Mouse (Mus musculus): ENCODE data around the gene Pde10a. TPM values are rescaled to one million over a fixed set of nuclear protein-coding genes. Genes with fewer than 3 reads are reported as not detected.

Gene Pde10a
- total and polyA plus RNA-seq, 3 experiments: 13.8 to 36.2 (median 21.4) TPM

DNA sequence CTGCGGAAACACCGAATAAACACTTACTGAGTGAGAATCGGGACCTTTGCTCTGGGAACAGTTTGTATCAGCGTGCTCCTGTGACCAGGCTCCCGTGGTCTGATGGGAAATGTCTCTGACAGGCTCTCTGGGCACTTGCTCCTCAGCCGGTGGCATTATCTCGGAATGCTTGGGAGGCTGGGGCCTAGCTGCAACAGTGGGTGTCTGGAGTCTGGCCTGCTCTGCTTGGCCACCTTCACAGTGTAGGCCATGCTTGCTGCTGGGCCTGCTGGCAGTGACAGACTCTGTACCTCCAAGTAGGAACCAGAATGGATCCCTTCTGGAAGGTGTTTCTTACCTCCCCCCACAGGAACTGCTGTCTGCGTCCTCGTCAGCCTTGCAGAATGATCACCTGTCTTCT is 362.9 kb downstream of the Pde10a start:
- no peak for DNase-seq

DNA sequence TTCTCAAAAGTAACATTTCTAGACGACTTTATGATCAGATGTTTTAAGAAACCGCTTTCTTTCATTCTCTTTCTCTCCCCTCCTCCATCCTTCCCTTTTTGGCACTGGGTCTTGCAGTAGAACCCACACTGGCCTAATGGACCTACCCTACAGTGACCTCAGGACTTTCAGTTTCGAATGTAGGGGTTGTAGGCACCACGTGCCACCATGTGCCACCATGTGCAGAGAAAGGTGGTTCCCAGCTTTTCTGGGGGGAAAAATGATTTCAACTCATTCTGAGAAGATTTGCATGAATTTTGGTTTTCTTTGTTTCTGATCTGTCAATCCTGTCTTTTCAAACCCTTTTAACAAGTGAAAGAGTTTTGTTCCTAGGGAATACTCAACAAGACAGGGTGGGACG is 363.5 kb downstream of the Pde10a start:
- no peak for DNase-seq

DNA sequence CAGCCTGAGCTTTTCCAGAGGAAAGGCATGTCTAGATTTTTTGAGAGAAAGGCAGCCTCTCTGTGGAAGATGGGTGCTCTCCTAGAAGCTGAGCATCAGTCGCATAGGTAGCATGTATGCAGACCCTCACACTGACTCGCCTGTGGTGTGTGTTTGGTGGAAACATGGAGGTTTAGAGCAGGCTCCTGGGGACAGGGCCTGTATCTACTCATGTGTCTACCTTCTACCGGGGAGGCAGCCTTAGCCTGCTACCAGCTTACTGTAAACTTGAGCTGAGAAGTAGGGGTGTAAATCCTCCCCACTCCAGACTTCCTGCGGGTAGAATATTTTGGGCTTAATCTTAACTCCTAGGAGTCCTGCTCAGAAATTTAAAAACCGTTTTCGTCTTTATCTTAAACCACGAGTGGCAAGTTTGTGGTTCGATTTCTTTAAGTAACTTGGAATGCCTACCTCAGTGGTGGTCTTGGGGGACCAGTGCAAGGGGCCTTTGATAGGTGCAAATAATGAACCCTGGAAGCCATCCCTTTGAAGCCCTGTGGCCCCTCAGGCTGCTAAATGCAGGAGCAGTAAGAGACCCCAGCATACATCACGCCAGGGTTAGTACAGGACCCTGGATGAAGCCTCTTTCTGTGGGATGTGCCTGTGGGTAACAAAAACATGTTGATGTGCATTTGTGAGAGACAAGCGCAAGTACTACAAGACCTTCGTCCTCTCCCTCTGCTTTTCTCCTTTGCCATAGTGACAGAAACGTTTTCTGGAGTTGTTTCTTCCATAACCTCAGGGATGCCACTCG is 367.2 kb downstream of the Pde10a start:
- DNase-seq: no peak

DNA sequence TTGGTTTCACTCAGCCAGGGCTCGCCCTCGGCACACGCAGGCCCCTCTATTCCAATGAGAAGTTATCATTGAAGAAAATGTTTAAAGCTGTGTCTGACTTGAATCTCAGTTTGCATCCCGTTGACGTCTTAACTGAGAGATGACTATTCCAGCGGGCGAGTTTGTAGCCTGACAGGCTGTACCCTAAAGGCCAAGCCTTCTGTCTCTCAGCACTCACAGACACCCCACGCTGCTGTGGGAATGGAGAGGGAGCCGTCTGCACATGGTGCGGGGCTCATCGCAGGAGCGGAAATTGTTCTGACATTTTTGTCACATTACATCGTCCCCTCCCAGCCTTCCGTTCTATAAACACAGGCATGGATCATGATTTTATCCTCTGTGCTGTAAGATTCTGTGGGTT is 370.8 kb downstream of the Pde10a start:
- no peak for DNase-seq

DNA sequence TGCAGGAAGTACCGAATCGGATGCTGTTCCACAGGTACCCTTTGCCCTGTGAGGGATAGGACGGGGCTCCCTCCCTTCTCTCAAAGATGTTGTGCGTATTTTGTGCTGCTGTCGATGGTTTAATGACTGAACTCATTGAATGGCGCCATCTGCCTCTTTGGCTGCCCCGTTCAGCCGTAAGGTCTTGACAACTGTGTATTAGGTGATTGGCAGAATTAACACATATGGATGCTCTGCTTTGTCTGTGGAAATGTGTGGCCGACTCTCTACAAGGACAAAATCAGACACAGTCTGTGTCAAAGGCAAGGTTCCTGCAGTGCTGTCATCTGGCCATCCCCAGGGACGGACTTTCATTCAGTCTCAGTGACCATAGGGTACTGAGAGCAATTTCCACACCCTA is 372.6 kb downstream of the Pde10a start:
- DNase-seq: no peak

DNA sequence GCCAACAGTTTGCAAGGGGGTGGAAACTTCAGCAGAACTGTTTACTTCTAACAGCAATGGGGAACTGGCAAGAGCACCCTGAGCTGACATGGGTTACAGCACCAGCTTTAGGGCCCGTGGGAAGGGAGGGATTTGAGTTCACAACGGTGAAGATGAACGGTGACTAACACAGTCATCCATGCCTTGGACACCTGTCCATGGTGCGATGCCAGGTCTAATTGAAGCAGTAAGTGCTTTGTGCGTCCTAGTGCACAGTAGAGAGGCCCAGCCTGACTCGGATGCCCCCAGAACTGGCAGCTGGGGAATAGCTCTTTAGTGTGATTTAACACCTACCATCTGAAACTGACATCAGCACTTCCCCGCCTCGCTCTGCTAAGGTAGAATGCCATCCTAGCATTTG is 373.0 kb downstream of the Pde10a start:
- no peak for DNase-seq

DNA sequence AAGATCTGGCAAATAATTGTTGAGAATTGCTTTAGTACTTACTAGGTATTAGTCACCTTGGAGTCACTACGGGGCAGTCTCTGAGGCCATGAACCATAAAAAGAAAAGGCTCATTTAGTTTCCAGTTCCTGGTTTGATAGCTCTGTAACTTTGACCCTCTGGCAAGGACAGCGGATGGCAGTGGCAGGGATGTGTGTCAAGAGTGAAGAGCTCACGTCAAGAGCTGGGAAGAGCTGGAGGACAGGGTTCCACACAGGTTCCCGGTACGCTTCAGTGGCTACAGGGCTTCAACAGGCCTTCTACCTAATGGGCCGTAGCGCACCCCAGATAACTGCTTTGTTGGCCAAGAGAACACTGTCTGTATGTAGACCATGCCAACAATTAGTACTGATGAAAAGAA is 374.0 kb downstream of the Pde10a start:
- peak; percentile 20 for DNase-seq

DNA sequence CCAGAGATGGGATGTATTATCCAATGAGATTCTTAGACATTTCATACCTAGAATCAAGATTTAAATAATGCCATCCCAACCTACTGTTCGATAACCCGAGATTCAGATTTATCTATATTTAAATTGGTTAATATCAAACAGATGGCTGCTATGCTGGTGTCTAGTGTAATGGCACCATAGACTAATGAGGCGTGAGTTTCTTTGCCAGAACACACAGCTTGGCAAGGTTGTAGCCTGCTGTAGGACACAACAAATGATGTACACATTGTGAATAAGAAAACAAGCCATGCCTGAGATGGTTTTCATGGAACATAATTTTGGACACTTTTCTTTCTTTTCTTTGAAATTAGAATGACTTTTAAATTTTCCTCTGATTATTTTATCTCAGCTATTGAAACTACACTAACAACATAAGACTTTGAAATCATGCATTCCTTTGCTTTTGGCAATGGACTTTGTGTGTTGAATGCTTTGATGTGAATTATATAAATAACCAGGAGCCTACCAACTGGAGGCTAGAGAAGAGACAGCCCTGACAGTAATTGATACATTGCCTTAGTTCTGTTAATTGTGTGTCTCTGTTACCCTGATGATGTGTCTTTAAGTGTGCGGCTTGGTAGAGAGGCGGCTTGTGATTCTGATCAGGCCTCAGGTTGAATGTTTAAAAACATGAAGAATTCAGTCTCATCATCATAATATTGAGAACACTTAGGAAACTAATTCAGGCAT is 378.5 kb downstream of the Pde10a start:
- DNase-seq: no peak

DNA sequence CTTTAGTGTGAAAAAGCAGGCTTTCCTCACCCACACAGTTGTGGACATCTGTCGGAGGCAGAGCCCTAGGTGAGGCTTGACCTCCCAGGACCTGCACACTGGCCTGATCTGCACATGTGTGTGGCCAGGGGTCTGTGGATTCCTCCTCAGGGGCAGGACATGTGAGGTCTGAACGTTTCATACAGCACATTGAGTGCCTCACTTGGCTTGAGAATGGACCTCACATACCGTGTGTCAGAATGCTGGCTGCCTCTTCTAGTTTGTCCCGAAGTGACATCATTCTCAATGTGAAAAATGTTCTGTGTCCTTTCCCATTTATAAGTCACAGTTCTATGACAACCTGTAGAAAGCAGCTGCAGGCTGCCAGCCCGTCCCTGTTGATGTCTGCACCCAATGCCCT is 385.4 kb downstream of the Pde10a start:
- no peak for DNase-seq

DNA sequence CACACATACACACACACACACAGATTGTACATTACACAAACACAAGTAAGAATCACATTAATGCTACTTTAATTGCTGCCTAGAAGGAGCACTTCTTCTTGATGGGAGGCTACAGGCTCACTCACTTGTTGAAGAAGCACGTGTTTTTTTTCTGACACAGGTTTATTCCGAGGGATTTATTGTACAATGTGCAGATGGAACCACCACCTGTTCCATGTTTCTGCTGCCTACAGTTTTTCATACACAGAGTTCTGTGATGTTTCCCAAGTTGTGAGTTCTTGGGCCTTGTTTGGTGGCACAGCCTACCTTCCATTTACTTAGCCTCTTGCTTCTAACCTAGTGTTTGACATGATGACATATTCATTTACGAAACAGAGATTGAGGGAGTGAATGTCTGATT is 387.8 kb downstream of the Pde10a start:
- DNase-seq: no peak

DNA sequence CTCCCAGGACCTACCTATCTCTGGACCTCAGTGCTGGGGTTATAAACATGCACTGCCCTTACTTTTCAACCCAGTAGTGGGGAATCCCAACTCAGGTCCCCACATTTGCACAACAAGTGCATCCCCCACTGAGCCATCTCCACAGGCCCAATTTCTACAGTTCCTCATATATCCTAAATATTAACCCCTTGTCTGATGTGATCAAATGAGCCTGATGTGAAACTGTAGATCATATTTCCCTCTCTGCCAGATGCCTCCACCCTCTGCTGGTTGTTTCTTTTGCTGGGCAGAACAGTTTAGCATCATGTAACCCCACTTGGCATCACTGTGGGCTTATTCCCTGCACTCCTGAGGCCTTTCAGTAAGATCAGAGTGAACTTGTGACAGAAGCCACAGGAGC is 390.5 kb downstream of the Pde10a start:
- DNase-seq: no peak

DNA sequence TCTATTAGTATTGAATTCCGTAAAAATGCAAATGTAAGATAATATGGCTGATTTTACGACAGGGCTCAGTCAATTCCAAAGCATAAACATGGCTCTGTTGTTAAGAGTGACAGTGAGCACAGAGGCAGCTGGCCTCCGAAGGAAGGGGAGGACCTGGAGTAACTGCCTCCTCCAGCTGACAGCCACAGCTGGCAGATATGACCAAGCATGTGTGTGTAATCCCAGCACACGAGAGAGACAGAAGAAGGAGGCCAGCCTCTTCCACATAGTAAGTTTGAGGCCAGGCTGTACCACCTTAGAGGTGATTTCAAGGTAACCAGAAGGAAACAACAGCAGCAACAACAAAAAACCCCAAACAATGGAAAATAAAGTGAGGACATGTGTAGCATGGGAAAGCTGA is 397.9 kb downstream of the Pde10a start:
- DNase-seq: no peak

DNA sequence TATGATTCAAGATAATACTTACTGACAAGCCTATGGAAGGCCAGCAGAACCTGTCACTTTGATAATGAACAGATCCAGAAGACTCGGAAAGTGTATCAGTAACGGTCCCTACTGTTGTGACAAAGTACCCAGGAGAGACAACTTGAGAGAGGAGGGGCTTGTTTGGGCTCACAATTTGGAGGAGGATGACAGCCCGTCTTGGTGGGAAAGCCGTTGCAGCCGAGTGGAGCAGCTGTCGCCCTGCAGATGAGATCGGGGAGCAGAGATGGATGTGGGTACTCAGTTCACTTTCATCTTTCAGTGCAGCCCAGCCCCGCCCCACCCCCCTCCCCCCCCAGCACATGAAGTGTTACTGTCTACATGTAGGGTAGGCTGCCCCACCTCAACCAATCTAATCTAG is 398.6 kb downstream of the Pde10a start:
- DNase-seq: no peak

DNA sequence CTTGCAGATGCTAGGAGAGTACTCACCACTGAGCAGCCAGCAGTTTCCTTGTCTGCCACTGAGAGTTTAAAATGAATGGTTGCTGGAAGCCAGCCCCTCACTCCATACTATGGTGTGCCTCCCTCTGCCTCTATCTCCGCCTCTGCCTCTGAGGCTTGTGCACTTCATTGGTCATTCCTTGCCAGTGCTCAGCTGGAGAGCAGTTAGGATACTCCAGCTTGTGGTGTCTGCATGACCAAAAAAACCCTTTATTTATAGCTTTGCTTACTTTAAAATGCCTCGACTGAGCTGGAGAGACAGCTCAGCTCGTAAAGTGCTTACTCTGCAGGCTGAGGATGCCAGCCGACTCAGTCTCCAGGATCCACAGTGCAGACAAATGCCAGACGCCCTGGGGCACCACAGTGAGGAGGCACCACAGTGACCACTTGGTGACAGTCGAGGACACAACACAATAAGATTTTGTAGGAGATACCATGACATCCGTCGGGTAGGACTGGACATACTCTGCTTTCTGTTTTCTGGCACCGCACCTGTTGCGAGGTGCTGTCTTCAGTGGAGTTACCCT is 400.7 kb downstream of the Pde10a start:
- DNase-seq: no peak

DNA sequence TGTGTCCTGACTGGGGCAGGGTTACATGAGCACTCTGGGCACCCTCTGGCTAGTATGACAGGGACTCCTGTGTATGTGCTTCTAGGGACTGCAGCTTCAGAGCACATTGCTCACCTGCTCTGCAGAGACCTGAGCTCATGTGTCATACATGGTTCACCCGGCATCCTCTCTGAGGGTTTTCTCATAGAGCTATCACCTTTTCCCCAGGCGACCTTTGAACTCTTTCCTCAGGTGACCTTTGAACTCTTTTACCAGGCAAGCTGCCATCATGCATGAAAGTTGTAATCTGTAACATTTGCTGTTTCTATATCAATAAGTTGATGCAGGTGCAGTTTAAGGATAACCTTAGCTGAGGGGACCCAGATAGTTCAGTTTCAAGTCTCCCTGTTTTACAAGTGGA is 403.4 kb downstream of the Pde10a start:
- no peak for DNase-seq

DNA sequence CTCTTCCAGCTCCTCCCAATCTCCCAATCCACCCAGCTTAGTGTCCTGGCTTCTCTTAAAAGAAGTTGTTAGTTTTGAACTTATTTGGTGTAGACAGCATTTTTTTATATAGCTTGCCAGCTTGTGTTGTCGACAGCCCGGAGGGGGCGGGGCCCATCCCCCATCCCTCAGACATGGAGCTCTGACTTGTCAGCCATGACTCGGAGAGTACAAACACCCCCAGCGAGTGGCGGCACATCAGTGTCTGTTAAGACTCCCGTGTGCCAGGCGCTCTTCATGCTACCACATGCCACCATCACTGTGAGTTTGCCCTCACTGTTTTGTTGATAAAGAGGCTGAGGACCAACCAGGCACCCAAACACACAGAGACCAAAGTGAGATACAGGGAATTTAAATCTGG is 404.5 kb downstream of the Pde10a start:
- no peak for DNase-seq

DNA sequence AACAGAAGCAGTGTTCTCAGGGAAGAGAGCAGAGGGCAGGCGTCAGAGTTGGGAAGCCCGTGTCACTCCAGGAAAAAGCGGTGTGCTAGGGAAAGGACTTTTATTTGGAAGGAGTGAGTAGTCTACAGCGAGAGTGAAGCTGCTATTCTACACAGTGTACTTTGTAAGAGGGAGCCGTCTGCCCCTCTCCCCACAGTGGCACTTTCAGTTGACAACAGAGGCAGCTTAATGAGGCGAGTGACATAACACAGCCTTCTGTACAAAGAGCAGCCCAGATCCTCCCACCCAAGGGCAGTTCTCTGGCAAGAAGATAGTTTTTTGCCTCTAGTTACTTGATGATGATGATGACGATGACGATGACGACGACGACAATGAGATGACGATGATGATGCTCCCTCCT is 410.4 kb downstream of the Pde10a start:
- no peak for DNase-seq

DNA sequence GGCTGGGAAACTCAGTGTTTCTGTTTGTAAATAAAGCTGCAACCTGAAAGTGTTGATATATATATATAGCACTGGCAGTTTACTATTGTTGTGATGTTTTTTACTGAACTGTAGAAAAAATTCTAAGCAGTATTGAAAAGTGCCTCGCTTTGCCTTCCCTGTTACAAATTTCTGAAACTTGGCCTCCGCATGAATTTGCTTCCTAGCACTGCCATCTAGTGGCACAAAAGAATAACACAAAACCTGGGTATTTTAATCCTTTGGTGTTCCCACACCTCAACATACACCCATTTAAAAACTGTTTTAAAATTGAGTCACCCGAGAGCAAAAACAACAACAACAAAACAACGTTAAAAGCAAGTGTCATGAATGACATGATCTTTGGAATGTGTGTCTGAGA is 411.4 kb downstream of the Pde10a start:
- DNase-seq: peak; percentile 21

DNA sequence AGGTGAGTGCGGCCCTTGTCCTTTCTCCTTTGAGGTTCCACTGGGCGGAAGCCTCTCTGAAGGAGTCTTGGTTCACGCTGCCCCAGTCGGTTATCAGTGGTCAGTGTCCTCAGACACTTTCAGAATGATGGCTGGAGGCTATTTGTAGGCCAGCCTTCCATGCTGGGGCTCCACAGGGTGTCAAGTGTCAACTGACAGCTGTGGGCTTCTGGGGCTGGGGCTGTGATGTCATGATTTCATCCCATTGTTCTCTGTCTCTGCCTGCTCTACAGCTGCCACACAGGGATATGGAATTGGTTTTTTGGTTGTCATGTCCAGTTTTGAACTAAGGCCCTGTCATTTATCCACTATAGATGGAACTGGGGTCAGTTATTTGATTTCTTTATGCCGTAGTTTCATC is 426.4 kb downstream of the Pde10a start:
- DNase-seq: no peak

DNA sequence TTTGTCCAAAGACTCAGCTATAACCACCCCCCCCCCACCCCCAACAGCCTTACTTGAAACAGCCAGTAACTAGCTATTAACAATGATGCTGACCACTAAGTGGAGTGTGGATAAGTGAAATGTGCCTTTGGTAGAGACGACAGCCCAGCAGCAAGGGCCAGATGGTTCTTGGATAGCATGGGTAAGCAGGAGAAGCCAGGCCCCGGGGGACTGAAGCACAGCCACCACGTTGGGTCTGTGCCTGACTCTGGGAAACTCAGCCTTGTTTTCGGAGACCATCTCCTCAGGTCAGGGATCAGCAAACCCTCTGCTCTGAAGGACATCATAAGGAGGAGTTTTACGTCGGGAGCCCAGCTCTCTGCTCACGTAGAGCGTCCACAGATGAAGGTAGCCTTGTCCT is 427.8 kb downstream of the Pde10a start:
- DNase-seq: no peak

DNA sequence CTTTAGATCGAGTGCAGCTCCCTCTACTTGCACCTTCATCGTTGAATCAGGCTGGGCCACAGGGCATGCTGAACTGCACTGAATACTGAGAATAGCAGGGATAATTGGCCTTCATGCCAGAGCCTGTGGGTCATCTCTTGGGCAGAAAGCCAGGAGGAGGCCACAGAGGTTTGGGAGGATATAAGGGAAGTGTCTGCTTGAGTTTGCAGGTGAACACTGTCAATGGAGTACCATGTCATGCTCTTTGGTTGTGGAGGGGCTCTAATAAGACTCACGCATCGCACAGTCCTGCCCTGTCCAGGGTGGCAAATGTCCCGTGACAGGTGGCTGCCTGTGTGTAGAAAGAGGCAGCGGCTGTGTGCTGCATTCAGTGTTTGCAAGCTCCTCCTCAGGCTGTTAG is 433.0 kb downstream of the Pde10a start:
- peak; percentile 67 for DNase-seq

DNA sequence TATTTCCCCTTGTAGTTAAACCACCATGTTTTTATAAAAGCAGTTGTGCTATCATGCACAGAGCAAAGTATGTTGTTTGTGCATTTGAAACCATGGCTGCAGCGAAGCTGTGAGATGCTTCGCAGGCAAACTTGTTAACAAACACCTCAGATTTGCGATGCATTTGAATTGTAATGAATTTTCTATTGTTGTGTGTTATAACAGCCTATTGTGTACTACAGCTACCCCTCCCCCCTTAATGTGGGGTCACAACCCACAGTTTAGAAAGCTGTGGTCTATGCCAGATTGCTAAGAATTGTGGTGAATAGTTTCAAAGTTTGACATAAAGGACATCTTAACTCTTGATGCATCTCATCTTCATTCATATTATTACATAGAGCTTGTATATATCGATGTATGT is 435.2 kb downstream of the Pde10a start:
- no peak for DNase-seq

DNA sequence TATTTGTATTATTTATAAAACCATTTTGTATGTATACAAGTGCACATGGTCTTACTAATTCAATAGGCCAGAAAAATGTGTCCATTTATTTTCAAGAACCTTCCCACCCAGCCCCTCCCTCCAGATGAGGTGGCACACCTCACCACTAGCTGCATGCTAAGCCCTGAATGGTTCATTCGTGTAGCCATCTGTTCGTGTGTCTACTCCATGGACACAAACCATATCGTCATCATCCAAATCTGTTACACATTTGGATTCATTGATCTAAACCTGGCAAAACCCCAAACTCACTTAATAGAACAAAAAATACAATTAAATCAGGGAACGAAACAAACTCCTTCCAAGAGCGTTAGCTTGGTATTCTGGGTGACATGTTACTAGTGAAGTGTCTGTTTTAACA is 435.9 kb downstream of the Pde10a start:
- DNase-seq: no peak

DNA sequence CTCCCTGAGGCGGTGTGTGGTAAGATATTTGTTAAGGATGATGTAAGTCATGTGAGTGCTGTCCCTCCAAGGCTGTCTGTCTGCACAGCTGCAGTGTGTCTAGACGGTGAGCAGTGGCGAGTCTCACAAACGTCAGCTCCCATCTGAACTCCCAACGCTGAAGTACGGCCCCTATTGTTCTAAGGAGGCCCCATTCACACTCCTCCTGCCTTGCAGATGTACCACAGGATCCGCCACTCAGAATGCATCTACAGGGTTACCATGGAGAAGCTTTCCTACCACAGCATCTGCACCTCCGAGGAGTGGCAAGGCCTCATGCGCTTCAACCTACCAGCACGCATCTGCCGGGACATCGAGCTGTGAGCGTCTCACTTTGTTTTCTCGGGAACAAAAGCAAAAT is 436.5 kb downstream of the Pde10a start:
- no peak for DNase-seq

All from adrenal gland, adult 2 months (tissue).